Mouse (Mus musculus) kidney, postnatal 0 days (tissue): ENCODE measurements around the gene Supt6. TPM values are rescaled to one million over a fixed set of nuclear protein-coding genes. Genes with fewer than 3 reads are reported as not detected.

Experiments used
- ATAC-seq: fragments of 200-750 bp; cut with Nextera tagmentation; replicated peaks from 2 replicates; pipeline ENCODE4 v1.8.0; 2017; ENCODE audit warnings: low read depth, moderate number of reproducible peaks, moderate TSS enrichment, moderate library complexity; ENCODE audit not compliant: low FRiP score
- DNase-seq: peaks from one replicate; pipeline ENCODE4 v3.0.0-alpha.2; 2016; ENCODE audit warnings: low spot score
- H3K27ac ChIP-seq: fragments of 300-500 bp; sonication (generic); 2 replicates; pipeline ENCODE4 v1.5.1; 2014; ENCODE audit warnings: mild to moderate bottlenecking
- H3K27me3 ChIP-seq: fragments of 300-500 bp; sonication (generic); 2 replicates; pipeline ENCODE4 v1.6.1; 2014; ENCODE audit warnings: low read length, mixed read lengths; ENCODE audit not compliant: insufficient read depth
- H3K36me3 ChIP-seq: fragments of 300-500 bp; sonication (generic); 2 replicates; pipeline ENCODE4 v1.6.1; 2014; ENCODE audit warnings: low read length, mixed read lengths; ENCODE audit not compliant: insufficient read depth
- H3K4me1 ChIP-seq: fragments of 300-500 bp; sonication (generic); replicated peaks from 2 replicates; pipeline ENCODE4 v1.6.1; 2014; ENCODE audit warnings: antibody characterized with exemption, low read length, mixed read lengths; ENCODE audit not compliant: insufficient read depth
- H3K4me2 ChIP-seq: fragments of 300-500 bp; sonication (generic); 2 replicates; pipeline ENCODE4 v1.6.1; 2014; ENCODE audit warnings: mild to moderate bottlenecking, low read length, moderate library complexity, mixed read lengths
- H3K4me3 ChIP-seq: fragments of 300-500 bp; sonication (generic); replicated peaks from 2 replicates; pipeline ENCODE4 v1.5.1; 2014; ENCODE audit warnings: low read depth, low read length
- H3K9ac ChIP-seq: fragments of 300-500 bp; sonication (generic); 2 replicates; pipeline ENCODE4 v1.6.1; 2014; ENCODE audit warnings: low read depth, low read length
- H3K9me3 ChIP-seq: fragments of 300-500 bp; sonication (generic); replicated peaks from 2 replicates; pipeline ENCODE4 v1.6.1; 2016; ENCODE audit warnings: low read length, inconsistent platforms, mixed read lengths
- CTCF ChIP-seq: IDR thresholded peaks from 2 replicates; pipeline ENCODE4 v1.5.1; 2016; ENCODE audit warnings: antibody characterized with exemption, low read depth, mild to moderate bottlenecking, moderate library complexity
- WGBS: fragments of 180-500 bp; shearing (Covaris S2); extraction: QIAGEN DNeasy Blood & Tissue Kit; methylation state at CpG from one replicate; pipeline ENCODE4 v1.1.7; 2014; 5-methylcytosine and 5-hydroxymethylcytosine counted together
- polyA plus RNA-seq: library from polyadenylated mRNA; unstranded; fragments of >200 nt; fragmentation: Nextera tagmentation; extraction: Ambion mirVana; gene quantifications from 2 replicates; pipeline ENCODE4 v1.2.1, GENCODE M21; 2015

Supt6 gene
- polyA plus RNA-seq, 1 experiment from 2014 or later = 14.4 TPM

- H3K9me3 ChIP-seq = no peaks in the 10 kb centered on the region
- H3K4me2 ChIP-seq = peak overlapping the region; percentile 90
- ATAC-seq (no peak), DNase-seq (no peak)
- peaks cover 28% of the 10 kb centered on the region for H3K4me1 ChIP-seq
- TF ChIP-seq CTCF = no peak
- H3K4me3 ChIP-seq = peak overlapping the region; percentile 95; the same call in 1 of the 2 replicates
- H3K27ac ChIP-seq = peak overlapping the region; percentile 98
- no peaks in the 10 kb centered on the region for H3K27me3 ChIP-seq
- H3K9ac ChIP-seq = peak overlapping the region; percentile 93; the same call in 1 of the 2 replicates
- WGBS = 37% methylated on average over 4 of the region's 4 CpGs
- peaks cover 4% of the 10 kb centered on the region; the same call in 1 of the 2 replicates for H3K36me3 ChIP-seq
Measured at GRCm38 (mm10) chr11:78166161-78166560, 79.6 kb downstream of the Supt6 start.

- H3K4me2 ChIP-seq = peak overlapping the region; percentile 90
- peak overlapping the region; percentile 93; the same call in 1 of the 2 replicates for H3K9ac ChIP-seq
- DNase-seq (peak; percentile 67), ATAC-seq (peak; percentile 6; the same call in 1 of the 2 replicates)
- WGBS = 2% methylated on average over 16 of the region's 16 CpGs
- TF ChIP-seq CTCF = no peak
- H3K36me3 ChIP-seq = peaks cover 8% of the 10 kb centered on the region
- peak overlapping the region; percentile 98 for H3K27ac ChIP-seq
- H3K4me1 ChIP-seq = peaks cover 28% of the 10 kb centered on the region
- peak overlapping the region; percentile 95 for H3K4me3 ChIP-seq
- H3K9me3 ChIP-seq = no peaks in the 10 kb centered on the region
- H3K27me3 ChIP-seq = no peaks in the 10 kb centered on the region
Measured at GRCm38 (mm10) chr11:78165761-78166109, 80.1 kb downstream of the Supt6 start.

- Histone ChIP-seq H3K4me1 (peaks cover 28% of the 10 kb centered on the region), H3K4me2 (peak within 1 kb of the TSS; percentile 90), H3K9ac (peak within 1 kb of the TSS; percentile 93), H3K9me3 (no peaks in the 10 kb centered on the region), H3K27ac (peak within 1 kb of the TSS; percentile 98), H3K27me3 (no peaks in the 10 kb centered on the region), H3K4me3 (peak within 1 kb of the TSS; percentile 95), H3K36me3 (peaks cover 14% of the 10 kb centered on the region)
- WGBS = under 1% methylated on average over 65 of the region's 78 CpGs
- DNase-seq (peak; percentile 94), ATAC-seq (peak; percentile 77)
- peak; percentile 34; the same call in 1 of the 2 replicates for TF ChIP-seq CTCF
Measured at GRCm38 (mm10) chr11:78164924-78165760, 80.6 kb downstream of the Supt6 start, which contains the start of gene Traf4. Traf4 (minus strand) TSS chr11:78165589.

GRCm38 (mm10) chr11:78164604-78164923 lies 81.2 kb downstream of the Supt6 start:
- 0% methylated on average over 14 of the region's 14 CpGs for WGBS
- Histone ChIP-seq H3K4me1 (peaks cover 29% of the 10 kb centered on the region), H3K9ac (peak overlapping the region; percentile 93), H3K27ac (peak overlapping the region; percentile 98), H3K27me3 (no peaks in the 10 kb centered on the region), H3K4me3 (peak overlapping the region; percentile 95), H3K9me3 (no peaks in the 10 kb centered on the region), H3K4me2 (peak overlapping the region; percentile 90), H3K36me3 (peaks cover 20% of the 10 kb centered on the region)
- no peak for ATAC-seq
- no peak for DNase-seq
- no peak for TF ChIP-seq CTCF

GRCm38 (mm10) chr11:78163681-78164603 lies 81.8 kb downstream of the Supt6 start:
- Histone ChIP-seq H3K27me3 (no peaks in the 10 kb centered on the region), H3K9ac (peak overlapping the region; percentile 93), H3K4me1 (peaks cover 33% of the 10 kb centered on the region), H3K36me3 (peaks cover 22% of the 10 kb centered on the region), H3K27ac (peak overlapping the region; percentile 98), H3K4me2 (peak overlapping the region; percentile 90), H3K9me3 (no peaks in the 10 kb centered on the region), H3K4me3 (peak overlapping the region; percentile 95)
- under 1% methylated on average over 22 of the region's 22 CpGs for WGBS
- ATAC-seq (peak; percentile 33), DNase-seq (peak; percentile 92)
- no peak for TF ChIP-seq CTCF

- Histone ChIP-seq H3K36me3 (peaks cover 31% of the 10 kb centered on the region), H3K27ac (peak overlapping the region; percentile 98), H3K9me3 (no peaks in the 10 kb centered on the region), H3K27me3 (no peaks in the 10 kb centered on the region), H3K9ac (peak overlapping the region; percentile 93), H3K4me1 (peaks cover 33% of the 10 kb centered on the region), H3K4me3 (peak overlapping the region; percentile 95), H3K4me2 (peak overlapping the region; percentile 90)
- no peak for TF ChIP-seq CTCF
- ATAC-seq = 0 out of 2 replicates have a peak, but pooled peaks have one; percentile 0
- no peak for DNase-seq
- 41% methylated on average over 2 of the region's 2 CpGs for WGBS
Measured at GRCm38 (mm10) chr11:78163045-78163444, 82.7 kb downstream of the Supt6 start.
